Mouse (Mus musculus) heart, adult 2 months (tissue): ENCODE measurements around the gene Lama5.

Experiments
- CTCF ChIP-seq: fragments of 200-600 bp; IDR thresholded peaks from 2 replicates; pipeline ENCODE4 v1.8.1; 2022; ENCODE audit warnings: antibody characterized with exemption, mild to moderate bottlenecking, moderate library complexity
- EP300 ChIP-seq: fragments of 200-500 bp; IDR thresholded peaks from 2 replicates; pipeline ENCODE4 v1.6.1; 2011; ENCODE audit warnings: low read depth, low read length, control low read depth; ENCODE audit not compliant: insufficient read depth
- POLR2A ChIP-seq: fragments of 200-500 bp; IDR thresholded peaks from 2 replicates; pipeline ENCODE4 v1.6.1; 2011; ENCODE audit warnings: mild to moderate bottlenecking, low read depth, low read length, control low read depth; ENCODE audit not compliant: insufficient read depth

DNA sequence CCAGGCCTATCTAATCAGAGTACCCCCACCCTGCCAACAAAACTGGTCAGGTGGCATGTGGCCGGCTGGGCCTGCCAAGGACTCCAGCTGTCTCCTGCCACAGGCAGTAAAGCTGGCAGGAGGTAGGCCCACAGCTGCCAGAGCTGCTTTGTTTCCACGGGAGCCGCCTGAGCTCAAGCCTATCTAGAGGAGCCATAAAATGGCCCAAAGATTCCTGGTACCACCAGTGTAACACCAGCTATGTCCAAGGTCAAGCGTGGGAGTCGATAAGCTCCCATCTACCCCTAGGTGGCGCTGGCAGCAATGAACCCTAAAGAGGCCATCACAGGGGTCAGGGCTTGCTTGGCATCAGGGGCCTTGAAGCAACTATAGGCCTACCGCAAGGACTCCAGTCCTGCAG lies 17.8 kb downstream of the Lama5 start:
- peak; percentile 83 for TF ChIP-seq CTCF
- no peak for TF ChIP-seq POLR2A
- TF ChIP-seq EP300 = peak; percentile 57; the same call in 1 of the 2 replicates
